Mouse (Mus musculus) liver, adult 2 months (tissue): ENCODE measurements at regions not wholly inside any gene's neighbourhood (a gene's known extent, or its start where the extent isn't known, plus 50 kb on each side); places are given as distances from the start of the nearest gene placed in this dataset.

ENCODE experiments used
- CTCF ChIP-seq: fragments of 200-500 bp; IDR thresholded peaks from 2 replicates; pipeline ENCODE4 v1.5.1; 2011; ENCODE audit warnings: low read depth, low read length, control low read depth
- POLR2A ChIP-seq: fragments of 200-500 bp; IDR thresholded peaks from 2 replicates; pipeline ENCODE4 v1.6.1; 2011; ENCODE audit warnings: low read length, control low read depth; ENCODE audit not compliant: insufficient read depth; ENCODE audit errors: extremely low read depth

- TF ChIP-seq CTCF: peak; percentile 31; the same call in 1 of the 2 replicates
- TF ChIP-seq POLR2A: no peak
Observed at GRCm38 (mm10) chr12:45443512-45444190, 369.1 kb upstream of the Stxbp6 start.
